Mouse (Mus musculus): ENCODE measurements at regions not wholly inside any gene's neighbourhood (a gene's known extent, or its start where the extent isn't known, plus 50 kb on each side); places are given as distances from the start of the nearest gene placed in this dataset.

- DNase-seq (ENCODE audit: low spot score in 2 of 2) = no peak
Observed at GRCm38 (mm10) chr10:43748300-43748699, 153.2 kb downstream of the Qrsl1 start.

- DNase-seq (ENCODE audit: low spot score in 2 of 2) = no peak
Observed at GRCm38 (mm10) chr10:43749496-43750110, 151.9 kb downstream of the Qrsl1 start.

DNA sequence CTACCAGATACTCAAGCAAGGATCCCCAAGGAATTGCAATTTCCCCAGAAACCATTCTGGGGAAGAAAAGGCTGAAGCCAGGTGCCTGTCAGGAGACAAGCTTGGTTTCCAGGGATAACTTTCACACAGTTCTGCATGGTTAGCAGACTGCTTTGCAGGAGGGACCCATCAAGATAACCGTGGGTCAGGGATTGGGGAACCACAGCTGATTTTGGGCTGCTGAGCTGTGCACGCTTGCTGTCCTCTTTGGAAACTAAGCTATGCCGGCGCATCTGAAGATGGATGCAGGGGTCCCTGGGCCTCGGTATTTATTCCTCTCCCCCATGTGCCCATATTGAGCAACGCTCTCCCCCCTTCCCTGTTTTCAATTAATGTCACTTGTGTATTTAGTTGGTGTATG, 151.1 kb downstream of the Qrsl1 start:
- DNase-seq (ENCODE audit: low spot score in 2 of 2) = no peak

- DNase-seq (ENCODE audit: low spot score in 2 of 2) = no peak
Observed at GRCm38 (mm10) chr10:43750854-43751253, 150.7 kb downstream of the Qrsl1 start.

DNA sequence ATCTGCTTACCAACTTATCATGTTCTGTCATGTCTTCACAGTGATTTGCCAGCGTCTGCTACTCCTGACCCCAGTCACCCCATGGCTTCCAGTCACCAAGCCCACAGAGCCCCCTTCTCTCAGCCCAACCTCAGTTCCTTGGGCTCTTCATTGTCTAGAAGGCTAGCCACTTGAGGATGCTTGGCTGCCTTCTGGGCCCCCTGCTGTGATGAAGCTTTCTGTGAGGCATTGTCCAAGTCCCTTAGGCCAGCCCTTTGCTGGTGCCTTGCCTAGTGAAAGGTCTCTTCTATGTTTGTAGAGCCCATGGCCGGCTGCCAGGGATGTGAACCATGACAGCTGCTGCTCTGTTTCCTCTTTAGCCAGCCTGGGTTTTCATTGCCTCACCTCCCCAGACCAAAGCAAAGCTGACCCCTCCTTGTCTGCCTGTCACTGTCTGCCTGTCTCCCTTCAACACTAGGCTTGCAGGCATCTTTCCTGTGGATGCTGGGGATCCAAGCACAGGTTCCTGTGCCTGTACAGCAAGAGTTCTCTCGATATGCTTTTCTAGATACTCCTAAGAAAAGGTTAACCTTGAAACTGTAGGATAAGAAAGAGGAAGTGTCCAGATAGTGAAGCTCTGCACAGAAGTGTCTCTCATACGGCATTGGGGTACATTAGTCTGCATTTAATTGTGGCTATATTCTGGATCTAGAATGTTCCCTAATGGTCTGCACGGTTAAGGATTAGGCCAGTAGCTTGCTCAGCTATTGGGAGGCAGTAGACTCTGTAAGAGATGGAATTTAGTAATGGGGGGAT, 149.5 kb downstream of the Qrsl1 start:
- DNase-seq (ENCODE audit: low spot score in 2 of 2) = peak; percentile 23 to 48

DNA sequence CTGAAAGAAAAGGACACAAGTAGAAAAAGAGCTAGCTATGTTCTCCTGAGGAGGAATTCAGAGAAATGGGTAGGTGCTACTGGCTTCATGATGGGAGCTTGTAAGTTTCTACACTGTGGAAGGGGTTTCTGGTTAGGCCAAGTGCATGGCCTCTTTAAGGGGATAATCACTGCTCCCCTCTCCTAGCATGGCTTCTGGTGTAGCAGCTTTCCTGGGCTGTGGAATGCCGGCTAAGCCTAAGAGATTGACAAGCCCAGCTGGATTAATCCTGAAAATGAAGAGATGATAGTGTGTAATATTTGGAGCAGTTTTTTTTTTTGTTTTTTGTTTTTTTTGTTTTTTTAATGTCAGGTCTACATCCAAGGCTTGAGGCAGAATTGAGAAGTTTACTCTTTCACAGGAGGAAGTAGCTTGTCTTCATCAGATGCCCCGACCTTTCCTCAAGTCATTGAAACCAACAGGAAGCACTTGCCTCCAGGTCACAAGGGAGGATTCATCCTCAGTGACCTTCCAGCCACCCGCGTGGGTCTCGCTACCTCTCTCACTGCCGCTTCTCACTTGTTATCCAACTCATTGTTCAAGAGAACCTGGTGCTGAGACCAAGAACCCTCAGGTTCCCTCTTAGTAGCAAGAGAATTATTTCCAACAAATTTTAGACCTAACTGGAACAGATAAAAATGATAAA, 144.5 kb downstream of the Qrsl1 start:
- DNase-seq (ENCODE audit: low spot score in 2 of 2) = no peak

DNA sequence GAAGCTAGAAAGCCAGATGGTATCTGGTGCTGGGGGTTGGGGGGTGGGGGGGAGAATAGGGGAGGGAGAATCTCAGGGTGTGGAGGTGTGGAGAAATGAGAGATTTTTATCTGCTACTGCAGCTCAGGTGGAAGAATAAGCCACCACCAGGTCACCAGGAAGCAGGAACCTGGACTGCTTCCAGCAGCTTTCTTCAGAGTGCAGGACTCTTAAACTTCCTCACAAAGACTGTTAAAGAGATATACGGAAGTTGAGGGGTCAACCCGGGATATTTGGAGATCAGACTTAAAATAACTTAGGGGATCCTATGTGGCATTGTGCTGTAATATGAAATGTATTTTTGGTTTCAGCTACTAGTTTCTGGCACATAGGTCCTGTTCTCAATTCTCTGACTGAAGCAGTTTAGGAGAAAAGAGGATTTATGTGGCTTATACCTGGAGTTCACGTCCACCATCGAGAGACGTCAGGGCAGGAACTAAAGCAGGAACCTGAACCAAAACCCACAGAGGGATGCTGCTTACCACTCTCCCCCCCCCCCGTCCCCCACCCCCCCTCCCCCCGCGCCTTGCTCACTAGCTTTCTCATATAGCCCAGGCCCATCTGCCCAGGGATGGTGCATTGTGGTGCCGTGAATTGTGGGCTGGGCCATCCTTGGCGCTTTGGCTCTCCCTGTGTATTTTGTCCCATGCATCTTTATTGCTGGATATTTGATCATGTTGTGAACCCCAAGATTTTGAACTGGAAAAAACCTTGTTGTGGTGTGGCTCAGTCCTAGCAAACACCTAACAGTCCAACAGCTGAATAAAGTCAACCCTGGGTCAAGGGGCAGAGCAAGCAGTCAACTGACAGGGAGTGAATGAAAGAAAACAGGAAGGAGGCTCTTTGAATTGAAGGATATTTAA, 143.2 kb downstream of the Qrsl1 start:
- DNase-seq (ENCODE audit: low spot score in 2 of 2) = no peak

GRCm38 (mm10) chr10:43759186-43759905, 142.2 kb downstream of the Qrsl1 start:
- DNase-seq (ENCODE audit: low spot score in 2 of 2) = no peak

DNA sequence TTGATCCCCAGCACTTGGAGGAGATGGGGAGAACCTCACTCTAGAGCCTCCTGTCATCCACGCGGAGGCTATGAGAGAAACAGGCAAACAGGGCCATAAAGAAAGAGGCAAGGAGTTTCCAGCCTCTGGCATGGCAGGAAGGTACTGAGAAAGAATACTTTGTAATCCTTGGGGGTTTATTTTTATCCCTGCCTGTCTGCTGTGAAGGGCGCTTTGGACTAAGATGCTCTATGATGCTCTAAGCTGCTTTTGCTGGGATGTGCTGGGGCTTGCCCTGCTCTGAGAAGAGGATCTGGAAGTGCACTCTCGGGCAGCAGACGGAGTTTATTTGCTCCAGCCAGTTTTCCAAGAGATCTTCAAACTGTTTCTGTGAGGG, 141.7 kb downstream of the Qrsl1 start:
- no peak for DNase-seq (ENCODE audit: low spot score in 2 of 2)

GRCm38 (mm10) chr10:43761979-43762570, 139.5 kb downstream of the Qrsl1 start:
- DNase-seq (ENCODE audit: low spot score in 2 of 2) = no peak

GRCm38 (mm10) chr10:43764581-43764980, 137.0 kb downstream of the Qrsl1 start:
- DNase-seq (ENCODE audit: low spot score in 2 of 2) = no peak

- DNase-seq (ENCODE audit: low spot score in 2 of 2) = no peak
Observed at GRCm38 (mm10) chr10:43765275-43765674, 136.3 kb downstream of the Qrsl1 start.

DNA sequence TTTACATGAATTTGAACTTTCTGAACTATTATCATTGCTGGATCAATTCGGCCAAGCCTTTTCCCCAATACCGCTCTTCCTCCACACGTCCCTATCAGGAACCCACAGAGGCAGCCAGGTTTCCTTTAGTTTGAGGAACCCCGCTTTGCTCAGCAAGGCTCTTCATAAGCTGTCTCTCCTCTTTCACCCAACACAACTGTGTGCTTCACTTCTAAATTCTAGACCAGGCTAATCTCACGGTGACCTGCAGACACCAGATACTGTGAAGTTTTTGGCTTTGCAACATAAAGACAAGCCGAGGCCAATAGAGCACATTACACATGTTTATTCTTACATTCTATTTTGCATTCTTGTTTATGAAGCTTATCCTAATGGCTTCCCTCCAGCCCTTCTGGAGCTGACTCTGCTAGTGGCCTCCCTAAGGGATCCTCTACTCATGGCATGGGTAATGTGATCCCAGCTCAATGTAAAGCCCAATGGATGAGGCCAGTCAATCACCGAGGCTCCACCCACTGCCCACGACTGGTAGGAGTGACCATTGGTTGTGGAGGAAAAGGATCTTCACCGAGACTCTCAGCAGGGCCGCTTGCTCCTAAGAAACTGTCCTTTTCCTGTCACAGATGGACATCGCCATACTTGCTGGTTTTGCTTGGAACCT, 135.6 kb downstream of the Qrsl1 start:
- no peak for DNase-seq (ENCODE audit: low spot score in 2 of 2)

GRCm38 (mm10) chr10:43767961-43768726, 133.4 kb downstream of the Qrsl1 start:
- DNase-seq (ENCODE audit: low spot score in 2 of 2) = no peak

- DNase-seq (ENCODE audit: low spot score in 2 of 2) = no peak
Observed at GRCm38 (mm10) chr10:43769026-43769425, 132.5 kb downstream of the Qrsl1 start.

DNA sequence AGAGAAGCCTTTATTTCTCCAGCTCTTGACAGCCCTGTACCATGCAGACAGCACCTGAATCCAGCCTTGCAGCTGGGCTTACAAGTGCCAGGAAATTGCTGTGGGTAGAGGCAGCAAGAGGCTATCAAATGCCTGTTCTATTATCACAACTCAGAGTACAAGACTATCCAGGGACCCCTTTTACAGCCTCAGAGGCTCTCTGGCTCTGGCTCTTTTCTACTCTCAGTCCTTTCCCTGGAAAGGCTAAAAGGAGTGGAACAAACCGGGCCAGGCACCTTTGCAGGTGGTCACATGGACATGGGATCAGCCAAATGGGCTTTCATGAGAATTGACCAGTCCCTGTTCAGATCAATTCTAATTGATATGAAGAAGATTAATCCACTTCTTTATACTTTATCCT, 125.7 kb downstream of the Qrsl1 start:
- DNase-seq (ENCODE audit: low spot score in 2 of 2) = no peak

DNA sequence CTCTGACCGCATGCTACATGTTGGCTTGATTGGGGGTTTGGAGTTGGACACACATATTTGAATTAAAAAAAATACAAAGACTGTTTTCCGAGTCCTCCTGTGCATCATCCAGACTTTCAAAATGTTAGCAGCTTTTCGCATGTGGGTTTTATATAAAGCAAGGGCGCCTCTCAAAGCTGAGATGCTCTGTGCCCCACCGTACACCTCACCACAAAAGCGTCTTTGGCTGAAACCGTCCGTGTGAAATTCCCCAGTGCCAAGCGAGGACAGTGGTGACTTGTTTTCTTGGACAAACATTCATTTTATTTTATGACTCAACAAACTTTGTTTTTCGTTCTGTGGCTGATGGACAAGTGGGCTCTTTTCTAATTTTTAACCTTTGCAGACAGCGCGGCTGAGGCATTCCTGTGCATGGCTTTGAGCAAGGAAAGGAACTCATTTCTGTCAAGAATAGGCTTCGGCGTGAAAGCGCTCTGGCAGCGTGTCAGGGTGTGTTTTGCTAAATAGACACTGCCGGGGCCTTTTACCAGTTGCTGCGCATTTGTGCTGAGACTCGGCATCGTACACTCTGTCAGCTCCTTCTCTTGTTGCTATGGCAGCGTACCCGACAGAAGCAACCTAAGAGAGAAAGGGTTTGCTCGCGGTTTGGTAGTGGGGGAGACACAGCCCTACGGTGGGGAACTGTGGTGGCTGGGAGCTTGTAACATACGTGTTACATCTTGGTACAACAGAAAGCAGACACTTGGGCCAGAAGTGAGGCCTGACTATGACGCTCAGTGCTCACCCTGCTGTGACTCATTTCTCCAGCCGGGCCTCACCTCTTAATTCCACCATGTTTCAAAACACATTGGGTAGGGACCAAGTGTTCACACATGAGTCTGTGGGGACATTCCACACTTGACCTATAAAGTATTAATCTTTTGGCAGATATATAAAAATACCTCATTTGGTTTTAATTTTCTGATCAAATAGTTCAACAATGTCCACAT, 123.6 kb downstream of the Qrsl1 start:
- DNase-seq (ENCODE audit: low spot score in 2 of 2) = peak; percentile 36 to 42

GRCm38 (mm10) chr10:43780571-43780970, 121.0 kb downstream of the Qrsl1 start:
- DNase-seq (ENCODE audit: low spot score in 2 of 2) = no peak

All from frontal cortex, postnatal 14 days (tissue).